Mouse (Mus musculus): Measurements from ENCODE around the gene Tnfrsf9. TPM values are rescaled to one million over a fixed set of nuclear protein-coding genes. Genes with fewer than 3 reads are reported as not detected.

Tnfrsf9 gene
- polyA plus RNA-seq, 1 experiment from 2014 or later, result 2.5 TPM

GRCm38 (mm10) chr4:150990148-150990547 is 75.8 kb downstream of the Tnfrsf9 start:
- 46% methylated on average over 6 of the region's 6 CpGs for WGBS
- Histone ChIP-seq H3K9ac (ENCODE audit: low read depth, low read length) (no peak overlapping the region), H3K4me2 (ENCODE audit: low read depth, low read length) (no peak overlapping the region), H3K4me1 (ENCODE audit: control insufficient read depth, insufficient read depth, low read length) (no peaks in the 10 kb centered on the region), H3K9me3 (ENCODE audit: control insufficient read depth, low read length) (peaks cover 3% of the 10 kb centered on the region; the same call in 1 of the 2 replicates), H3K4me3 (ENCODE audit: low read length) (no peak overlapping the region), H3K27ac (ENCODE audit: low read length) (no peak overlapping the region), H3K36me3 (ENCODE audit: control insufficient read depth, insufficient read depth, low read length) (no peaks in the 10 kb centered on the region), H3K27me3 (replicated peaks; ENCODE audit: control insufficient read depth, insufficient read depth, low read length) (no peaks in the 10 kb centered on the region)
- ATAC-seq, result no peak

Other genes with a start within 250 kb of the Tnfrsf9 start
- 28.0 and 28.2 TPM in 2 replicates for gene Errfi1, start 60.6 kb upstream of the Tnfrsf9 start, polyA plus RNA-seq (2015; fragmentation: Nextera tagmentation; extraction: Ambion mirVana)
- 390 and 416 TPM in 2 replicates for gene Park7, start 125 bp upstream of the Tnfrsf9 start, polyA plus RNA-seq (2015; fragmentation: Nextera tagmentation; extraction: Ambion mirVana)
- gene Uts2, start 82.5 kb downstream of the Tnfrsf9 start, polyA plus RNA-seq (2015; fragmentation: Nextera tagmentation; extraction: Ambion mirVana), result not detected in 2 replicates
- gene Per3, start 130.1 kb downstream of the Tnfrsf9 start, polyA plus RNA-seq (2015; fragmentation: Nextera tagmentation; extraction: Ambion mirVana), result 3.1 and 3.7 TPM in 2 replicates
- gene Vamp3, start 143.4 kb downstream of the Tnfrsf9 start, polyA plus RNA-seq (2015; fragmentation: Nextera tagmentation; extraction: Ambion mirVana), result 122 TPM in 2 replicates
- gene Gm13090, start 175.0 kb downstream of the Tnfrsf9 start, polyA plus RNA-seq (2015; fragmentation: Nextera tagmentation; extraction: Ambion mirVana), result not detected in 2 replicates

Measured in intestine, embryonic 16.5 days (tissue).